Mouse (Mus musculus): Measurements from ENCODE around the gene Trip12.

- TF ChIP-seq POLR2A (IDR thresholded peaks at IDR 0.05; ENCODE audit: low read depth, low read length): no peak
- TF ChIP-seq CTCF (IDR thresholded peaks at IDR 0.05; ENCODE audit: extremely low read depth, insufficient read length, insufficient replicate concordance, low read depth, low read length): no peak
These were observed 2.7 kb downstream of the Trip12 start for GRCm38 (mm10) chr1:84837523-84838145.

Measured in small intestine, adult 2 months (tissue).